Mouse (Mus musculus) brain, embryonic 18.5 days (tissue): ENCODE measurements around the gene Trp73.

Source experiments
- DNase-seq: peaks from one replicate; pipeline ENCODE4 v3.0.0-alpha.2; 2012; ENCODE audit warnings: low read depth, low spot score

Gene Trp73

GRCm38 (mm10) chr4:154140182-154140212 lies at the start of gene Trp73:
Gene Trp73 (minus strand): TSS chr4:154140208.
- no peak for DNase-seq

- no peak for DNase-seq
These were observed 48.9 kb upstream of the Trp73 start for GRCm38 (mm10) chr4:154188948-154189347.

- no peak for DNase-seq
These were observed 46.1 kb upstream of the Trp73 start for GRCm38 (mm10) chr4:154186002-154186537.

- DNase-seq: no peak
These were observed 45.0 kb upstream of the Trp73 start for GRCm38 (mm10) chr4:154185001-154185400.

- no peak for DNase-seq
These were observed 43.6 kb upstream of the Trp73 start for GRCm38 (mm10) chr4:154183566-154183965.

- DNase-seq: no peak
These were observed 41.0 kb upstream of the Trp73 start for GRCm38 (mm10) chr4:154181001-154181400.

- DNase-seq: no peak
These were observed 37.2 kb upstream of the Trp73 start for GRCm38 (mm10) chr4:154177257-154177656.

- no peak for DNase-seq
These were observed 32.1 kb upstream of the Trp73 start for GRCm38 (mm10) chr4:154171931-154172604.

- no peak for DNase-seq
These were observed 31.3 kb upstream of the Trp73 start for GRCm38 (mm10) chr4:154171151-154171930.

- no peak for DNase-seq
These were observed 30.6 kb upstream of the Trp73 start, which contains the start of gene Megf6 for GRCm38 (mm10) chr4:154170506-154171150. Gene Megf6 (plus strand): TSS chr4:154170730.

- no peak for DNase-seq
These were observed 30.0 kb upstream of the Trp73 start for GRCm38 (mm10) chr4:154170021-154170420.

- no peak for DNase-seq
These were observed 27.0 kb upstream of the Trp73 start for GRCm38 (mm10) chr4:154167053-154167452.

- DNase-seq: peak; percentile 26
These were observed 23.3 kb upstream of the Trp73 start for GRCm38 (mm10) chr4:154163296-154163695.

- DNase-seq: peak; percentile 91
These were observed 20.8 kb upstream of the Trp73 start, which contains the start of gene Tprgl for GRCm38 (mm10) chr4:154160538-154161390. Gene Tprgl (minus strand): TSS chr4:154160666.

- DNase-seq: no peak
These were observed 20.0 kb upstream of the Trp73 start for GRCm38 (mm10) chr4:154159961-154160537.

- no peak for DNase-seq
These were observed 19.0 kb upstream of the Trp73 start for GRCm38 (mm10) chr4:154159002-154159401.

- no peak for DNase-seq
These were observed 18.1 kb upstream of the Trp73 start for GRCm38 (mm10) chr4:154157970-154158662.

GRCm38 (mm10) chr4:154156050-154156449 lies 16.0 kb upstream of the Trp73 start:
- DNase-seq: no peak

- DNase-seq: no peak
These were observed 14.1 kb upstream of the Trp73 start for GRCm38 (mm10) chr4:154154104-154154503.

GRCm38 (mm10) chr4:154146342-154146741 lies 6.3 kb upstream of the Trp73 start:
- DNase-seq: no peak

- DNase-seq: no peak
These were observed 4.7 kb upstream of the Trp73 start for GRCm38 (mm10) chr4:154144712-154145111.
